Mouse (Mus musculus) B cell, adult (primary cell): ENCODE results near the gene Fgg. TPM values are rescaled to one million over a fixed set of nuclear protein-coding genes. Genes with fewer than 3 reads are reported as not detected.

ENCODE experiments used
- total RNA-seq: library from RNA; stranded (reverse); gene quantifications from 4 replicates; pipeline ENCODE4 v1.2.4, GENCODE M21; 2023; ENCODE audit not compliant: inconsistent age

The Fgg gene
- total RNA-seq: not detected in 4 replicates

GRCm38 (mm10) chr3:83007557-83007956 is at the start of gene Fgg:
Gene Fgg (plus strand): TSS chr3:83007724.

GRCm38 (mm10) chr3:83025475-83026301 is 18.2 kb downstream of the Fgg start, which contains the start of gene Fga:
Gene Fga (plus strand): TSS chr3:83026076.

DNA sequence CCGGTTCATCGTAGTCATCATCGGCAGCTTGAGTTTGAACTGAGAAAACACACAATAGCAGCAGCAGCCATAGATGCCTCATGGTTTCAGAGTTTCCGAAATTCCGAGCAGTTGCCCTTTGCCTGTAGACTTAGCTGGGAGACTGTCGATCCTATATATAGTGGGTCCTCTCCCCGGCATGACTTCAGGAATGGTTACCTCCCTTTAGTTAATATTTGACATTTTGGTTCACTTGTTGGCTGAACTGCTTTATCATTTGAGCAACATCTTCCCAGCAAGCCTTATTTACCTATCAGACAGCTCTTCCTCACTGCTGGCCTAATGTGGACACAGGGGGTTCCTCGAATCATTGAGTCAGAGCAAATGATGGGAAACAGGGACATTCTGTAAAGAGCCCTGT is 42.2 kb downstream of the Fgg start, which contains the start of gene Fgb:
Gene Fgb, minus strand, starts transcription at position 184 of the 400 bp plus-strand sequence.

DNA sequence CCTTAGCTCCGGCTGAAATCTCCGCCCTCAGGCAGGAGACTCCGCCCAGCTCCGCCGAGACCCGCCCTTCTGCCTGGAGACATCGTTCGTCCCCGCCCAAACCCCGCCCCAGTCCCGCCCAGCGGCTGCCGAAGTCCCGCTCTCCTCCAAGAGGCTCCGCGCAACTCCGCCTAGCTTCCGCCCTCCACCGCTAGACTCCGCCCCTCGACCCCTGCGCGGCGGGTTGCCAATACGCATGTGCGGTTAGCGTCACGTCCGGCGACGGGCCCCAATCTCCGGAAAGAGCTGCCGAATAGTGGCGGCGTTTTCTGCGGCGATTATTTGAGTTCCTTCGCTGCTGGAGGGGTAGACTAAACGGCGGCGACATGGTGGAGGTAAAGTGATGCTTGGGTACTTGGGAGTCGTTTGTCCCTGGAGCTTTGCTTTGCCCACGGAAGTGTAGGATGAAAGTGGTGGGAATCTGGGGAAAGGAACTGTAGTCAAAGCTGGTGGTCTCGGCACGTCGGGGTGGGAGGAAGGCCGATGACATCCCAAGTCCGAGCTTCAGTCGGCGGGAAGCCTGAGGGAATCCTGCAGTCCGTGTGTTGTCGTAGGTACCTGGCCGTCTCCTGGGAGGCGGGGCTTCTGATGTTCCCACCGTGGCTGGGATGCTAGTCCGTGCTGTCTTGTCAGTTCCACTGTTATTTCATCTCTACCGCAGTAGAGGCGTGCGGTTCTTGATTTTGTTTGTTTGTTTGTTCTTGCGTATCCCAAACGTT is 47.9 kb downstream of the Fgg start, which contains the start of gene Plrg1:
Gene Plrg1, plus strand, starts transcription at position 242 of the 758 bp plus-strand sequence.

Other genes with a start within 250 kb of the Fgg start
- gene Rbm46, start 131.2 kb upstream of the Fgg start, total RNA-seq: not detected in 4 replicates
- gene Lrat, start 103.8 kb upstream of the Fgg start, total RNA-seq: not detected in 4 replicates
- not detected in 4 replicates for gene Fga, start 18.4 kb downstream of the Fgg start, total RNA-seq
- gene Fgb, start 42.1 kb downstream of the Fgg start, total RNA-seq: not detected in 4 replicates
- gene Plrg1, start 47.8 kb downstream of the Fgg start, total RNA-seq: 62.3 to 67.8 TPM (median 65.1 TPM) in 4 replicates
- gene Dchs2, start 120.2 kb downstream of the Fgg start, total RNA-seq: not detected in 4 replicates